ENCODE assay signal across 19 mouse cellular contexts in genomic region chr4:89816823-89817222, GRCm38 (mm10).
DNase-seq lines count a peak whose midpoint lies in the region; ATAC-seq and TF ChIP-seq lines count a peak whose summit lies in the region.
"Had no signal": no experiment of that assay in that cellular context is flagged by ENCODE, and none has a peak within 500 bp of the region (broad histone marks: within the 10 kb centered on the region; RNA-seq: fewer than 3 reads in every experiment).

No protein-coding gene starts in this region.

- H3K27ac ChIP-seq in midbrain, embryonic 13.5 days: no peak overlapping the region
- no peak overlapping the region for H3K27ac ChIP-seq in liver, embryonic 11.5 days (ENCODE audit: low read depth, low read length)
- H3K27ac ChIP-seq: embryonic facial prominence, embryonic 13.5 days; forebrain, embryonic 13.5 days; gastrocnemius, adult 2 months; hindbrain, embryonic 15.5 days had no signal

- H3K36me3 ChIP-seq in midbrain, embryonic 13.5 days: no peaks in the 10 kb centered on the region
- no peaks in the 10 kb centered on the region for H3K36me3 ChIP-seq in liver, embryonic 11.5 days (ENCODE audit: control insufficient read depth, insufficient read depth, low read length)
- H3K36me3 ChIP-seq: embryonic facial prominence, embryonic 13.5 days; heart, embryonic 12.5 days; hindbrain, embryonic 15.5 days had no signal

- 92% methylated on average over 7 of the region's 7 CpGs for WGBS in midbrain, embryonic 13.5 days
- WGBS in liver, embryonic 11.5 days: 91% methylated on average over 7 of the region's 7 CpGs

- TF ChIP-seq POLR2A in brain, embryonic 14.5 days (IDR thresholded peaks at IDR 0.05; ENCODE audit: borderline replicate concordance, extremely low read depth, insufficient read depth, insufficient read length, poor library complexity, severe bottlenecking): no peak

- no peaks in the 10 kb centered on the region for H3K27me3 ChIP-seq in midbrain, embryonic 13.5 days
- H3K27me3 ChIP-seq in liver, embryonic 11.5 days (replicated peaks; ENCODE audit: control insufficient read depth, insufficient read depth, low read length): no peaks in the 10 kb centered on the region
- H3K27me3 ChIP-seq: embryonic facial prominence, embryonic 13.5 days; forebrain, embryonic 13.5 days; heart, embryonic 12.5 days; hindbrain, embryonic 15.5 days had no signal

- no peak for ATAC-seq in midbrain, embryonic 13.5 days
- ATAC-seq in liver, embryonic 11.5 days (replicated peaks; ENCODE audit: low FRiP score): no peak
- ATAC-seq: forebrain, embryonic 13.5 days had no signal

- no peak overlapping the region for H3K4me2 ChIP-seq in midbrain, embryonic 13.5 days (replicated peaks)
- no peak overlapping the region for H3K4me2 ChIP-seq in liver, embryonic 11.5 days
- H3K4me2 ChIP-seq: embryonic facial prominence, embryonic 13.5 days; forebrain, embryonic 13.5 days; heart, embryonic 12.5 days; hindbrain, embryonic 15.5 days had no signal

- no peak overlapping the region for H3K4me3 ChIP-seq in midbrain, embryonic 13.5 days (replicated peaks)
- H3K4me3 ChIP-seq in liver, embryonic 11.5 days (ENCODE audit: low read depth, low read length): no peak overlapping the region
- H3K4me3 ChIP-seq: embryonic facial prominence, embryonic 13.5 days; forebrain, embryonic 13.5 days; gastrocnemius, adult 2 months; heart, embryonic 12.5 days; hindbrain, embryonic 15.5 days had no signal

- intact Hi-C loops in left cerebral cortex, postnatal 14 days (cut with DNase I): no loop called here
- intact Hi-C loops in left cerebral cortex, postnatal 4 days (cut with DNase I): no loop called here

- no peaks in the 10 kb centered on the region for H3K9me3 ChIP-seq in midbrain, embryonic 13.5 days
- H3K9me3 ChIP-seq in liver, embryonic 11.5 days (ENCODE audit: control insufficient read depth, low read length): no peaks in the 10 kb centered on the region
- H3K9me3 ChIP-seq: embryonic facial prominence, embryonic 13.5 days; forebrain, embryonic 13.5 days; heart, embryonic 12.5 days; hindbrain, embryonic 15.5 days had no signal

- DNase-seq in left cerebral cortex, postnatal 14 days (ENCODE audit: low spot score in 2 of 2): peak; percentile 1 to 5
- DNase-seq in left cerebral cortex, postnatal 4 days: no peak
- peak; percentile 46 for DNase-seq in brain, embryonic 14.5 days (ENCODE audit: low read depth)
- peak; percentile 20 to 36 for DNase-seq in right cerebral cortex, postnatal 10 days (ENCODE audit: low spot score in 2 of 2)
- peak; percentile 17 for DNase-seq in telencephalon, adult 2 months (ENCODE audit: low read depth, low spot score)
- no peak for DNase-seq in liver, embryonic 11.5 days (ENCODE audit: low spot score)
- DNase-seq: adrenal gland, adult 8-10 months; adrenal gland, postnatal 36 days; cerebellum, adult 11-12 months; cerebellum, adult 9-10 months; cerebellum, postnatal 25 days; gastrocnemius, adult 2 months; gastrocnemius, postnatal 25 days; heart, postnatal 36 days had no signal

- H3K9ac ChIP-seq in midbrain, embryonic 13.5 days (replicated peaks): no peak overlapping the region
- no peak overlapping the region for H3K9ac ChIP-seq in liver, embryonic 11.5 days (ENCODE audit: low read depth, low read length)
- H3K9ac ChIP-seq: embryonic facial prominence, embryonic 13.5 days; forebrain, embryonic 13.5 days; heart, embryonic 12.5 days; hindbrain, embryonic 15.5 days had no signal

- no peaks in the 10 kb centered on the region for H3K4me1 ChIP-seq in midbrain, embryonic 13.5 days (replicated peaks)
- no peaks in the 10 kb centered on the region for H3K4me1 ChIP-seq in liver, embryonic 11.5 days (replicated peaks; ENCODE audit: control insufficient read depth, insufficient read depth, low read length)
- H3K4me1 ChIP-seq: embryonic facial prominence, embryonic 13.5 days; forebrain, embryonic 13.5 days; heart, embryonic 12.5 days; hindbrain, embryonic 15.5 days had no signal

- no peak for TF ChIP-seq CTCF in brain, embryonic 14.5 days (IDR thresholded peaks at IDR 0.05; ENCODE audit: borderline replicate concordance, extremely low read depth, insufficient read depth, insufficient read length)

Comparison
In these comparisons a context has a peak if more than half of its experiments do, and no peak if none do; other contexts are left out.
1. DNase-seq: peak in left cerebral cortex, postnatal 14 days (2 of 2), brain, embryonic 14.5 days (single experiment), right cerebral cortex, postnatal 10 days (2 of 2) and telencephalon, adult 2 months (single experiment); none in left cerebral cortex, postnatal 4 days (single experiment) and liver, embryonic 11.5 days (single experiment).